Mouse (Mus musculus): ENCODE results near the gene Zfp993. TPM values are rescaled to one million over a fixed set of nuclear protein-coding genes. Genes with fewer than 3 reads are reported as not detected.

Gene Zfp993
- polyA plus RNA-seq, 1 experiment from 2014 or later, result 3.3 TPM

Other genes starting within 250 kb of the Zfp993 start
- 3.6 and 3.9 TPM in 2 replicates for gene Zfp992, start 161.9 kb upstream of the Zfp993 start, polyA plus RNA-seq (2014; fragmentation: Nextera tagmentation; extraction: Ambion mirVana)
- 0.19 TPM in 1 of 2 replicates, not detected in the other for gene Zfp981, start 108.9 kb upstream of the Zfp993 start, polyA plus RNA-seq (2014; fragmentation: Nextera tagmentation; extraction: Ambion mirVana)

All from hindbrain, embryonic 11.5 days (tissue).